Mouse (Mus musculus): ENCODE data around the gene Vwa2.

- TF ChIP-seq CEBPB (IDR thresholded peaks at IDR 0.05; ENCODE audit: low read depth) (no peak), CTCF (IDR thresholded peaks at IDR 0.05; ENCODE audit: control insufficient read depth, insufficient read depth, insufficient read length) (no peak), MAX (IDR thresholded peaks at IDR 0.05) (no peak), FOSL1 (IDR thresholded peaks at IDR 0.05; ENCODE audit: insufficient read depth, low read length, poor library complexity, severe bottlenecking) (no peak), USF1 (IDR thresholded peaks at IDR 0.05; ENCODE audit: low read depth) (no peak), MYOG (IDR thresholded peaks at IDR 0.05; ENCODE audit: control insufficient read depth, extremely low read depth, insufficient read length) (no peak), MYOD1 (IDR thresholded peaks at IDR 0.05; ENCODE audit: control insufficient read depth, insufficient read length, low read depth) (no peak)
These were observed 61.7 kb downstream of the Vwa2 start for GRCm38 (mm10) chr19:56935777-56936176.

Measured in C2C12 (cell line).